Mouse (Mus musculus) urinary bladder, postnatal 14 days (tissue): Measurements from ENCODE around the gene Asgr2.
"Not testable (repeated sequence)": the region's sequence is repeated elsewhere in the genome, so short reads cannot be mapped to it uniquely, and the experiment has no call there.

Source experiments
- DNase-seq: peaks from one replicate; pipeline ENCODE4 v3.0.0; 2021; ENCODE audit warnings: low spot score

The Asgr2 gene

DNA sequence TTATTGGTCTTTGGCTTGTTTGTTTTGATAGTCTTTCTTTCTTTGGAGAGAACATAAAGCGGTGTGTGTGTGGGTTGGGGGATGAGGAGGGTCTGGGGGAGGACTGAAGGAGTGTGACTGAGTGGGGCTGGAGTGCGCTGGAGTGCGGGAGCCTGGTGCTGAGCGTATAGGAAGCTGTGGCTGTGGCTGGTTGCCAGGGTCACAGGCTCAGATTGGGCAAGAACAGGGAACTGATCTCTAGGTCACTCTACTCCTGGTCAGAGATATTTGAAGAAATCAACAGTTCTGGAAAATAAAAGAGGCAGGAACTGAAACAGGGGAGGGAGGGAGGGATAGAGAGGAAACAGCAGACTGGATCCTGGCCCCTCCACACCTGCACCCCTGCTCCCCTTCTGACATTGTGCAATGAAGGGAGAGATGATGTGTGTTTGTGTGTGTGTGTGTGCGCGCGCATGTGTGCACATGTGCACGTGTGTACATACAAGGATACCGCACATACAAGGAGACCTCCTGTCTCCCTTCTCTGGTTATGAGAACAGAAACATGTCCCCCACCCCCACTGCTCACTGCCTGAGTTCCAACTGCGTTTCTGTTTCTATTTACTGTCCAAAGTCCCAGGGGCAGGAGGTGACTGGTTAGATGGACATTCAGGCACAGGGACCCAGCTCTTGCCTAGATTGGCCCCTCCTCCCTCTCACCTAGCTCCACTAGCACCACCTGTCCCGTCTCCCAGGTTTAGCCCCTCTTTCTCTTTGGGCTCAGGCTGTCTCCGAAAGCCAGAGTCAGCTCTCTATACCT is at the start of gene Asgr2:
Asgr2 (plus strand) TSS at position 659 of the 798 bp plus-strand sequence.
- no peak for DNase-seq

DNA sequence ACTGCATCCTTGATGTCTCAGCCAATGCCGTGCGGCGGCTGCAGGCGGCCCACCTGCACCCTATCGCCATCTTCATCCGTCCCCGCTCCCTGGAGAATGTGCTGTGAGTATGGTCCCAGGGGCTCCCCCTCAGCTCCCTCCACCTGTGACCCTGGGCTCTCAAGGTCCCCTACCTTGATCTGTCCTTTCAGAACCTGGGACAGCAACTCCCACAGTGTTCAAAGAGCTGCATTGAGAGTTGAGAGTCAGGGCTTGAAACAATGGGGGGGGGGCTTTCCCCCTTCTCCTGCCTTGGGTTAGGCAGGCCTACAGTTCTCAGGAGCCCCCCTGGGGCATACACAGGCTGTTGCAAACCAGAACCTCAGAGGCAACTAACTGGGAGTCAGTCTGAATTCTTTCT is 48.8 kb upstream of the Asgr2 start:
- DNase-seq = no peak

DNA sequence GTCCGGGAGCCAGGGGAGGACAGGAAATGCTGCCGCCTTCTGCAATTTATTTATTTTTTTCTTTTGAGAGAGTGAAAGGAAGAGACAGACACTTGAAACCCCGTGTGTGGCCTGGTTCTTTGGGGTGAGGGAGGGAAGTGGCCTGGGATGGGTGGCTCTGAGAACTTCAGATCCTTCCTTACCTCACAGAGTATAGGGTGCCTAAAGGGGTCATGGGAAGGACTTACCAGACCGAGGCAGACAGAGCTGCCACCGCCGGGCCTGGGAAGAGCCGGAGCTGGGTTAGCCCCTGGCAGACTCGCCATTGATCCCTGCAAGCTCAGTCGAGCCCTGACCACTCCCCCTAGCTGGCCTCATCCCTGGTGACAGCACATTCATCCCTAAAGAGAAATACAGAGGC is 47.0 kb upstream of the Asgr2 start:
- DNase-seq = no peak

DNA sequence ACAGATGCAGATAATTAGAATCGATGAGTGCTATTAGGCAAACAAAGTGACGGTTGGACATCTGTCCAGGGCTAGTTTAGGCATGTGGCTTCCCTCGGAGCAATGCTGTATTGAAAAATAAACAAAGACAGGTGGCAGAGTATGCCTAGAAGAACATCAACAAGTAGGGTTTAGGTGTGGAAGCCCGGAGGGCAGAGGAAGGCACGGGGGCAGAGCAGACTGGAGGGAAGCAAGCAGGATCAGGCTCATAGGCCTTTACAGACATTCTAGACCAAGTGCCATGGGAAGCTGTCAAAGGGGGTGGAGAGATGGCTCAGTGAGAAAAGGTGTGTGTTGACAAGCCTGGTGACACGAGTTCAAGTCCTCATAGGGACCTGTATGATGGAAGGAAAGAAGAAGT is 43.1 kb upstream of the Asgr2 start:
- DNase-seq = no peak

DNA sequence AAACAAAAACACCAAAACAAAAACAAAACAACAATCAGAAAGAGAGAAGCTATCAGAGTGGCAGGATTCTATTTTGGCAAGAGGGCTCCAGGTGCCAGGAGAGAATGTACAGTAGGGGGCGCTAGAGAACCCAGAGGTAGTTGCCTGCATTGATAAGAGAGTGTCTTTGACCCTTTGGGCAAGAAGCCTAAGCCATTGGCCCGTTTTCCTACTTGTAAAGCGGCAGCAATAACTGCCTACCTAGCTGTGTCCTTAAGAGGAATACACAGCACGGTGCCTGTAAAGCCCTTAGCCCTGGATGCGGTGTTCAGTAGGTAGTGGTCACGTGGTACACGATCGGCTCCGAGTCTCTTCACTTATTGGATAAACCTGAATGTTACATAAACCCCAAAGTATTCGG is 42.6 kb upstream of the Asgr2 start:
- DNase-seq = no peak

DNA sequence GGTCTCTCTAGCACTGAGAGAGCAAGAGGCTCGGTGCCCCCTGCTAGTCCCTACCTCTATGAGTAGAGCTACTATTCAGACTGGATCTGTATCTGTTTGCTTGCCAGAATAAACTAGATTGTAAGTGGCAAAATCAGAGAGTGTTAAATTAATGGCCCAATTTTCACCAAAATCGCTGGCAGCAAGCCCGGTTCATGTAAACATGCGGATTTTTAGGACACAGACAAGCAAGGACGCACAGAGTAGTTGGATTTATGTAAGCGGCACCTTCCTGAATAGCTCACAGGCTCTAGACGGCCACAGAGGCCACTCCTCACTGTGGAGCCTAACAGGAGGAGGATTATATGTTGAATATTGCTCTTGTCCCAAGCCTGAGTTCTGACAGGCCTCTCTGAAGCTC is 39.3 kb upstream of the Asgr2 start:
- no peak for DNase-seq

DNA sequence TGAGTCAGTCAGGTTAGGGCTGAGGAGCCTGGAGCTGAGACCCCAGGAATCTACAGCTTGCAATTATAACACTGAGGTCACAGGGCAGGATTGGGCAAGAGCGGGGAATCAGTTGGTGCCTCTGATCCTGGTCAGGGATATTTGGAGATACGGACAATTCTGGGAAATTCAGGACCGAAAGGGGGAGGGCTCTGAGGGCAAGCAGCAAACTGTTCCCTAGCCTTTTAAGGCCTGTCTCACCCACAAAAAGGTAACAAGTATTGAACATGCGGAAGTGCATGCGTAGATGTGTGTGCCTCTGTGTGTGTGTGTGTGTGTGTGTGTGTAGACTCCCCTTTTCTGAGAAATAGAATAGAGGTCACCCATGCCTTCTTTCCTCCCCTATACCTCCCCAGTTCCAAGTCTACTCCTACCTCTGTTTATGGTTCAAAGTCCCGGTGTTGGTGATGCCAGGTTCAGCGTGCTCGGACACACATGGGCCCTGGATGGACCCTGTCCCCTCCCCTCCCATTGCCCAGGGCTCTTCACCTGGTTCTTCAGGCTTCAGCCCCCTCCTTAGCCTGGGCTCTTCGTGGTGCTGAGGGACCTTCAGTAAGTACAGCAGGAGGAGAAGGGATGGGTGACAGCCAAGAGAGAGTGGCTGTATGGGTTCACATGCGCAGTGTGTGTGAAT is 38.4 kb upstream of the Asgr2 start, which contains the start of gene Asgr1:
Asgr1 (plus strand) TSS at position 188 of the 673 bp plus-strand sequence.
- DNase-seq = no peak

DNA sequence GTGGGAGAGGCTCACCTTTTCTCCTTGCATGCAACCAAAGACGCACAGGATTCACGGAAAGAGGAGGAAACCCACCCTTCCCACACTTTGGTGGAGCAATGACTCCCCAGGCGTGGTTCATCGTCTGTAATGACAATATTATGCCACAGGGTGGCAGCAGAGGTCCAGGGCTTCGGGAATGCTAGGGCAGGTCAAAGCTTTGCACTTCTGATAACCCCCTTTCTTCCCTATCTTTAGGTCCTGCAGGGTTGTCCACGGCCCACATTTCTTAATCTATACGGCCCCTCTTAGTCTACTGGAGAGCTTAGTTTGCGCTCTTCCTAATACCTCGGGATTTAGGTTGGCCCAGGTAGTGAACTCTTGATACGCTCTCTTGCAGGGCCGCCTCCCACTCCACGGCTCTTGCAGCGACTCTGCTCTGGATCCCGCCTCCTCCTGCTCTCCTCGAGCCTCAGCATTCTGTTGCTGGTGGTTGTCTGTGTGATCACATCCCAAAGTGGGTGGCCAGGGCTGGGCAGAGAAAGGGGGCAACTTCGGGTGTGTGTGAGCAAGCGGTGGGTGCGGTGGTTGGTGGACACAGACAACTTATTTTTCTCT is 36.7 kb upstream of the Asgr2 start:
- peak; percentile 81 for DNase-seq

DNA sequence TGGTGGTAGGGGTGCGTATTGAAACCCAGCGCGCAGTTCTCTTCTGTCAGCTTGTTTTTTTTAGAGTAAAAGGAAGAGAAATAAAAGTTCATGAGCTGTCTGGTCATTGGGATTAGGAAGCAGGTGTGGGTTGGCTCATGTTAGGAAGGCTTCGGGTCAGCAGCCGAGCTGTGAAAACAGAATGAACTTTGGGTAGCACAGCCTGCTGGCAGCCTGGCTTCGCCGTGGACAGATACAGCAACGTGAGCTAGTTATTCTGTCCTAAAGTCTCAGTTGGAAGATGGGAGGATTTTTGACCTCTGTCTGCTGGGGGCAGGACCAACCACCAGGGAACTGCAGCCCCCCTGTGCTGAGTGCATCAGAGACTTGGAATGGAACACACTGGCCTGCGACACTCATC is 34.6 kb upstream of the Asgr2 start:
- DNase-seq = no peak

DNA sequence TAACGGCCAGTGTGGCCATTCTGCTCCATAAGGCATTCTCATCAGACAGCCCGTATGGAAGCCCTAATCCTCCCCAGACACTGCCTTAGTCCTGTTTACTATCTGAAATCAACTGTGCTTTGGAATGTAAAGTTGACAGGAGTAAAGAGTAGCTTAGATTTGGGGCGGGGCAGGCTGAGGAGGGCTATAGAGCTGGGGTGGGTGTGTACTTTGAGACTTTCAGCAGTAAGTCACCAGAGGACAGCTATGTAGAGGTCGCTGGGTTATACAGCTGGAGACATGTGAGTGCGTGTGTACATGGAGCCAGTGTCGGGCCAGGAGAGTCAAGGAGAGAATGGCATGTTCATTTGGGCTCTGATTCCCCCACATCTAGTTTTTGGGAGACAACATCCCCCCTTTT is 32.5 kb upstream of the Asgr2 start:
- DNase-seq = no peak

DNA sequence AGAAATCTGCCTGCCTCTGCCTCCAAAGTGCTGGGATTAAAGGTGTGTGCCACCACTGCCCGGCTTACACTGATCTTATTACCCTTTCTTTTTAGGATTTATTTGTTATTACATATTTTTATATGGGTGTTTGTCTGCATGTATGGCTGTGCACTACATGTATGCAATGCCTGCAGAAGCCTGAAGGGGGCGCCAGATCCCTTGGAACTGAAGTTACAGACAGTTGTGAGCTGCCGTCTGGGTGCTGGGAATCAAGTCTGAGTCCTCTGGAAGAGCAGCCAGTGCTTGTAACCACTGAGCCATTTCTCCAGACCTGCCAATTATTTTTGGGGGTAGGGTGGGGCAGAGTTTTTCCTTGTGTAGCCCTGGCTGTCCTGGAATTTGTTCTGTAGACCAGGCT is 29.4 kb upstream of the Asgr2 start:
- DNase-seq = no peak

DNA sequence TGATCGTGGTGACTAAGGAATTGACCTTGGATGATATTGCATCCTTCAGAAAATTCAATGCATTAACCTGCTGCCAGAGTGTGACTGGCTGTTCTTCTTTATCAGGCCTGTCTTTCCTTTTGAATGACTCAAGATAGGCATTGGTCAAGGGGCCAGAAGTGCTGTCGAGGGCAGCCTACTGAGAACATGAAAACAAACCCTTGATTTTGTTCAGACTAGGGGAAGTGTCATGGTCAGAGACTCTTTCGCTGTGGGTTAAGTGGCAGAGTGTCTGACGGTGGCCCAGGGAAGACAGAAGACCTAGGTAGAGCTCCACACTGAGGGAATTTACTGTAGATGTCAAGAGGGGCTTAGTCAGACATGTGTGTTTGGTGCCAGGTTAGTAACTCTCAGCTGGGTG is 25.7 kb upstream of the Asgr2 start:
- no peak for DNase-seq

DNA sequence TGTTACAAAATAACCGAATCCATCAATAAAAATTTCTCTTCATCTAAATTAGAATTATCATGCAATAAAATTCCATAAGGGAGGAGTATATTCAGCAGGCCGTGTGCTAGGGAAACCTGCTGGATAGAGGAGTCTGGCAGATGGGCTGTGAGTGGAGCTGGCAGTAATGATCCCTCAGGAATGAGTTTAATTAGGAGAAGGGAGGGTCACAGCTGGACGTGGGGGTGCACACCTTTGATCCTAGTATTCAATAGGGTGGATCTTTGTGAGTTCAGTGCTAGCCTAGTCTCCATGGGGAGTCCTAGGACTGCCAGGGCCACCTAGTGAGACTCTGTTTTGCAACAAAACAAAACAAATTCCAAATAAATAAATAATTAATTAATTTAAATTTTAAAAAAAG is 24.2 kb upstream of the Asgr2 start:
- DNase-seq = no peak

DNA sequence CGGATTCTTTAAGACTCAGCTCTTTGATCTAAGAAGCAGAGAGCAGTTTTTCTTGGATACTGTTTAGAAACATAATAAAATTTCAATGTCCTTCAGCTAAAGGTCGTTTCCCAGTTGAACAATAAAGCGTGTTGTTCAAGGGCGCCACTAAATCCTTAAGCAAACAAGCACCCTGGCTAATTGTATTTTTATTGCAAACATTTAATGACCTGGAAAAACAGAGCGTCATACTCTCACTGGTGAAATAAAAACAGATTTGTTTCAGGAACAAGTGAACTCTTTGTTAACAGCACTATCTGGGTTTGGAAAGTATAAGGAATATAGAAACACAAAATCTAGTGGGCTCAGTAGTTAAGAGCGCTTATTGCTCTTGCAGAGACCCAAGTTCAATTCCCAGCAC is 22.4 kb upstream of the Asgr2 start:
- no peak for DNase-seq

DNA sequence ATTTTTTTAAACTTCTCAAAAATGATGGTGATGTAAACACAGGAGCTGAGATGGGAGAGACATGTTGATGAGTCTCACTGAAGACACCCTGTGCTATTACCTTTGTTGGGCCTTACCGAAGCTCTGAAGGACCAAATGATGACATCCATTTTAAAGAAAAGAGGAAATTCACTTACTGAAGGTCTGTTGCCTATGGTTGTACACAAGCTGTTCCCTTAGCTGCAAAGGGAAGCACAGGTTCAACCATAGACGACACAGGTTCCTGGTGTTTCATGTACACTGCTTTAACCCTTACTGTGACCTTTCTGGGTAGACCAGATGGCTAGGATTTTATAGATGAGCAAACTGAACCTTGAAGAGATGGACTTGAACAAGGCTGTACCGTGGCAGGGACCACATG is 21.8 kb upstream of the Asgr2 start:
- DNase-seq = not testable (repeated sequence)

DNA sequence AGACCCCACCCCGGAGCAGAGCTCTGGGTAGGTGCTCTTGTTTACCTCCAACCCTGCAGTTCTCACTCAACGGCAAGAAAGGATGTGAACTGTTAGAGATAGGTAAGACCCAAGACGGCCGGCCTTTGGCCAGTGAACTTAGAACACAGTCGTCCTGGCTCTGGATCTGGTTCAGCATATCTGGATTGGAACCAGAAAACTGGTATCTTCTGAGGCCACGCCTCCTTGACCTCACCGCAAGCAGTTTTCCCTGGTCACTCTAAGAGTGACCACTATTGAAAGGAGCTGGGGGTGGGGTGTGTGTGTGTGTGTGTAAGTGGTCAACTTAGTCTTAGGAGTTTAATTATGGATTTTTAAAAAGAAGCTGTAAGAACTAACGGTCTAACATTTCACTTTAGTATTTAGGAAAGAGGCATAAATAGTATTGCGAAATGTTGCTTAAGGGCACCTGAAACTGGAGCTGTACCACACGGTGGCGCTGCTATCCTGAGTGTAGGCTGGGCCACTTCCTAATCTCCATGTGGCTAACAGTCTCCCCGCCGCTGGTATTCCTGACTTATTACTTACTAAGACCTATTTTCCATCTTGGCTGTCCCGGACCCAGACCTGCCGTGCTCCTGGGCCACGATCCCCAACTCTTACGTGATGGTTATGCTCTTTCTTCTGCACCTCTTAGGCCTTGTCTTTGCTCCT is 17.9 kb upstream of the Asgr2 start:
- DNase-seq = peak; percentile 87

DNA sequence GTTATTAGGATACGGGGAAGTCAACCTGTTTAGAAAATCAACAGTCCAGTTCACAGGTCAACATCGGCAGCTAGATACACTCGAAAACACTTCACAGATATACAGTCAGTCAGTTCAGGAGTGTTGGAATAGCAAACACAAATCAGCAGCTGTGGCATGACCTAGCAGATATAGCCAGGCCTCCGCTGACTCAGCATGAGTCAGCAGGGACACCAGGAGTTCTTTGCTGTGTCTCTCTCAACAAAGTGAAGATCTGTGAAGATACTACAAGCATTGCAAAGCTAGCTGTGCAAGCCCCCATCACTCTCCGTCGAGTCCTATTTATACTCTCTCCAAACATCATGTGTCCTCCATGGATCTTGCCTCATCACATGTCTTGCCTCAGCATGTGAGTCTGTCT is 16.9 kb upstream of the Asgr2 start:
- DNase-seq = no peak

DNA sequence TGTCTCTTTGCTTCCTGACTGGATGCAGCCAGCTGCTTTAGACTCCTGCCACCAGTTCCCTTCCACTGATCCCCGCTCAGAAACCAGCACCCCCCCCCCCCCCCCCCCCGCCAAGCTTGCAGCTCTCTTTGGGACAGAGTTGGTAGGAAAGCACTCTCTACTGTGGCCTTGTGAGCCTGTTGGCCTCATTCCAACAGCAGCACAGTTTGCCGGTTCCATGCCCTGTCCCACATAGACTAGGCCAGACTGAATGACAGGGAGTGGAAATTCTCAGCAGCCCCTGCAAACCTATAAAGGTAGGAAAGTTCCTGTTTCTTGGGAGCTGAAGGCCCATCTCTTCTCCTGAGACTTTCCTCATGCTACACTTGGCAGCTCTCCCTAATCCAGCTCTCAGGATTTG is 15.0 kb upstream of the Asgr2 start:
- no peak for DNase-seq

DNA sequence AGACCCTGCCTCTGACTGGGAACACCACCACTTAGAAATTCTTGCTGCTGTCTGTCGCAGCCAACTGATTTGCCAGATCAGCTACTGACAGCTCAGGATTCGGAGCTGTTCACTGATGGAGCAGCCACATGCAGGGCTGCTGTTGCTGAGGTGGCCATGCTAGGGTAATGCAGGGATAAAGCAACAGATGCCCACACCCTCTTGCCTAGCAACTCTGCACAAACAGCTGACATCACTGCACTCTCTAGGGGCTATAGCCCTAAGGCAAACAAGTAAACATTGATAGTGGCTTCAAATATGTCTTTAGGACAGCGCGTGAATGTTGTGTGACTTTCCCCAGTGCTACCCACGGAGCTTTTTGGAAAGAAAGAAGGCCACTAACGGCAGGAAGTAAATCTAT is 13.3 kb upstream of the Asgr2 start:
- DNase-seq = no peak

DNA sequence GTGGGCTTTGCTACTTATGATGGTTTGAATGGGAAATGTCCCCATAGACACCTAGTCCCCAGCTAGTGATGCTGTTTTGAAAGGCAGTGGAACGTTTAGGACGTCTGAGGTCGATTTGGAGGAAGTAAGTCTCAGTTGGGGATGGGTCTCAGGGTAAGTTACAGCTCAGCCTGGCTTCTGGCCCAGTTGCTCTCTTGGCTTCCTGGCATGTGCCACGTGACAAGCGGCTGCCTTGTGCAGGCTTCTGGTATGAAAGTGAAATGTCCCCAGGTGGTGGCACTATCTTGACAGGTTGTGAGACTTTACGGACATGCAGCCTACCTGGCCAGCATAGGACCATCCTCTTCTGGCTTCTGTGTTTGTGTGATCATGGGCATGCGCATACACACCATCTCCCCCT is 12.5 kb upstream of the Asgr2 start:
- DNase-seq = peak; percentile 30

DNA sequence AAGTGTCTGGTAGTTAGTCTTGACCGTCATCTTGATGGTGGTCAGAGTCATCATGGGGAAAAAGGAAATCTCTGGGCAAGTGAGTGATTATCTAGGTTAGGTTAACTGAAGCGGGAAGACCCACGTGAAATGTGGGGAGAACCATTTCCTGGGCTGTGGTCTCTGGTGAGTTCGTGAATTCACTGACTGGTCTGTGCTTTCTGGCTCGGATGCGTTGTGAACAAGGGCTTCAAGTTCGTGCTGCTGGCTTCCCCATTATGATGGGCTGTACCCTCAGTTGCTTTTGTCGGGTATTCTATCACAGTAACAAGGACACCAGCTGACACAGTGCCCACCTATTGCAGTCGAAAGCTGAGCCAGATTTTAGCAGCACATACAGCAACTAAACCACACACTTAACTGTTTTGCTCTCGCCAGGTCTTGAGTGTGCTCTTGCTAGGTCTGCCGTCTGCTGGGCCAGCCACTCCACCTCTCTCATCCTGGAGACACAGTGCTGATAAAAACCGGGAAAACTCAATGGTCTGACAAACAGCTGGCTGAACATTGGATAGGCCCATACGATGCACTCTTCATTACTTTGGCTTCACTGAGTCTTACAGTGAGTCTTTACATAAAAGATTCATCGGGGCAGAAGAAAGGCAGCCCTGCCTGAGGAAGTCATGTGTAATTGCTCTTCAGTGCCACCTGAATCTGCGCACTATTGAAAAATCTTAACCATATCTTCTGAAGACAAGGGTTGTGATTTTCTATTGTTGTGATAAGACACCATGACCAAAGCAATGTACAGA is 11.4 kb upstream of the Asgr2 start:
- no peak for DNase-seq

DNA sequence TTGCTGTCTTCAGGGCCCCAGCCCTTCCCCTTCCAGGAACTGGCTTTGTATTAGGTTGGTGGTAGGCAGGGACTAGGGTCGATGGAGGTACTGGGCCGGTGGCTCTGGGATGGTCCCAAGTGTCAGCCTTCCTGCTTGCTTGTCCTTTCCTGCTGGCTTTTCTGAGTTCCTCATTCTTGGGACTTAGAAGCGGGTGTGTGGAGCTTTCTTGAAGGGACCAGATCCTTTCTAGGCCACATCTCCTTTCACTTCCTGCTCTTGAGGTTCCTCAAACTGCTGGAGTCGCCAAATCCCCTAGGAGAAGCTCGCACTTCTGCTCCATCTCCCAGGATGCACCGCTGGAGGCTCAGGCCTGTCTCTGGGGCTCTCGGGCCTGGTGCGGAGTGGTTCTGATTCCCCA is 7.9 kb upstream of the Asgr2 start:
- DNase-seq = no peak
